Mouse (Mus musculus) lung, postnatal 0 days (tissue): ENCODE results near the gene Stx17.

Source experiments
- CTCF ChIP-seq: IDR thresholded peaks from 2 replicates; pipeline ENCODE4 v1.5.1; 2016; ENCODE audit warnings: antibody characterized with exemption, mild to moderate bottlenecking
- EP300 ChIP-seq: IDR thresholded peaks from 2 replicates; pipeline ENCODE4 v1.6.1; 2016; ENCODE audit warnings: antibody characterized with exemption, mild to moderate bottlenecking, control low read depth

- no peak for TF ChIP-seq CTCF
- no peak for TF ChIP-seq EP300
These were observed 28.5 kb downstream of the Stx17 start for GRCm38 (mm10) chr4:48153229-48153628.
